Mouse (Mus musculus): Measurements from ENCODE around the gene Irf2bpl. TPM values are rescaled to one million over a fixed set of nuclear protein-coding genes. Genes with fewer than 3 reads are reported as not detected.

Gene Irf2bpl
- total and polyA plus RNA-seq, 3 experiments: 7.0 to 19.6 (median 12.1) TPM

DNA sequence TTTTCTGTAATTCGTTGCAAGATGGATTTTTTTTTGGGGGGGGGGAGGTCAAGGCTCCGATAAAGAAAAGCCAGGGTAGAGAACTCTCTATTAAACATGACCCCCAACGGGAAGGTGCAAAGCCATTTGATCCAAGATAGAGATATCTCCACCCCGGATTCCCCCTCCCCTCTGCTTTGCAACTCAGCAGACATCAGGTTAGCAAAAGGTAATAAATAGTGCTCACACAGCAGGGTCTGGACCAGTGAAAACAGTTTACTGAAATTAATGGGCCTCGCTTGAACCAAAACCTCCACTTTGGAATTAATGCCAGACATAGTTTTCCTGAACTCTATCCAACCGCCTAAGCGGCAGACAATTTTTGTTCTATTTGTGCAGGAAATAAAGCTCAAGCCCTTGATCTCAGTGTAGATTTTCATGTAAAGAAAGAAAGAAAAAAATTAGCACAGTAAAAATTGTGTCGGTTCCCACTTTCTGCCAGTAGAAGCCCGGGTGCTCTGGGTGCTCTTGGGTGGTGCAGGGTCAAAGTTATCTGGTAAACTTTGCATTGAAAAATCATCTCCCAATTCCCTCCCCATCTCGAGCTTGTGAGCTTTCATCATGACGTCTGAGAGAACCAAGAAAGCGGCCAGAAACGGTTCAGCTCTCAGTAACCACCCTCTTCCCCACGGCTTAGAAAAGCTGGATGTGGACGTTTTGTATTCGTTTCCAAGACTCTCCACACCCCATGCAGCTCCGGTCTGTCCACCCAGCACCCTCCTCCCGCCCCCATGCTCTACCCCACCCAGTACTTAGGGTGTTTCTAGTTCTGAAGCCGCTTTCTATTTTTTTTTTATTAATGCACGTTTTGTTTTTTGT is 9.0 kb upstream of the Irf2bpl start:
- Histone ChIP-seq H3K4me3 (replicated peaks in 1 of 3; ENCODE audit: low read depth in 2 of 3, low read length in 2 of 3, poor library complexity in 1 of 3) (peak overlapping the region; percentile 12 to 44 (median 41)), H3K36me3 (replicated peaks in 1 of 2; ENCODE audit: control insufficient read depth in 1 of 2, insufficient read depth in 1 of 2, low read length in 1 of 2) (peaks cover 0 to 4% of the 10 kb centered on the region in 2 experiments), H3K4me1 (ENCODE audit: control insufficient read depth in 1 of 2, insufficient read depth in 2 of 2) (peaks cover 24 to 69% of the 10 kb centered on the region in 2 experiments), H3K79me2 (replicated peaks; ENCODE audit: control insufficient read depth, extremely low read depth, insufficient read depth, poor library complexity, severe bottlenecking) (no peaks in the 10 kb centered on the region), H3K27me3 (replicated peaks) (no peaks in the 10 kb centered on the region), H3K9me3 (replicated peaks; ENCODE audit: low read length) (no peaks in the 10 kb centered on the region), H3K27ac (ENCODE audit: insufficient read depth, low read depth) (peak overlapping the region; percentile 92), H3K9ac (ENCODE audit: insufficient read depth, low read depth) (peak overlapping the region; percentile 87), H3K4me2 (ENCODE audit: insufficient read depth, low read depth, poor library complexity, severe bottlenecking) (peak overlapping the region; percentile 94)
- no peak for TF ChIP-seq MAX (IDR thresholded peaks at IDR 0.05; ENCODE audit: low read length)
- 0 out of 2 replicates have a peak, but pooled peaks have one; percentile 9 for TF ChIP-seq IRF4 (IDR thresholded peaks at IDR 0.05; ENCODE audit: low read depth, low read length)
- no peak for TF ChIP-seq BHLHE40 (IDR thresholded peaks at IDR 0.05; ENCODE audit: low read depth, low read length)
- no peak for TF ChIP-seq GABPA (IDR thresholded peaks at IDR 0.05; ENCODE audit: insufficient replicate concordance, low read depth, low read length)
- no peak for TF ChIP-seq ZKSCAN1 (IDR thresholded peaks at IDR 0.05; ENCODE audit: borderline replicate concordance, low read depth, low read length)
- no peak for TF ChIP-seq TBP (conservative IDR thresholded peaks at IDR 0.05; ENCODE audit: low read depth, low read length)
- no peak for TF ChIP-seq HCFC1 (IDR thresholded peaks at IDR 0.05; ENCODE audit: low read depth, low read length)
- TF ChIP-seq ZMIZ1 (IDR thresholded peaks at IDR 0.05; ENCODE audit: low read depth, low read length): no peak
- no peak for TF ChIP-seq POLR2AphosphoS2 (IDR thresholded peaks at IDR 0.05; ENCODE audit: low read depth, low read length)
- TF ChIP-seq E2F4 (IDR thresholded peaks at IDR 0.05; ENCODE audit: insufficient replicate concordance, low read depth, low read length): no peak
- peak; percentile 41; the same call in 1 of the 2 replicates for TF ChIP-seq CHD1 (IDR thresholded peaks at IDR 0.05; ENCODE audit: low read depth, low read length)
- TF ChIP-seq ETS1 (conservative IDR thresholded peaks at IDR 0.05; ENCODE audit: low read depth, low read length): no peak
- no peak for TF ChIP-seq MAFK (IDR thresholded peaks at IDR 0.05; ENCODE audit: insufficient replicate concordance, low read length)
- no peak for TF ChIP-seq RCOR1 (conservative IDR thresholded peaks at IDR 0.05; ENCODE audit: low read depth, low read length)
- no peak for TF ChIP-seq POLR2A (IDR thresholded peaks at IDR 0.05; ENCODE audit: low read depth, low read length)
- no peak for TF ChIP-seq CHD2 (IDR thresholded peaks at IDR 0.05; ENCODE audit: low read length)
- TF ChIP-seq MAZ (IDR thresholded peaks at IDR 0.05; ENCODE audit: low read depth, low read length): 0 out of 2 replicates have a peak, but pooled peaks have one; percentile 42
- no peak for TF ChIP-seq ELF1 (IDR thresholded peaks at IDR 0.05; ENCODE audit: low read depth, low read length)
- peak; percentile 6; the same call in 1 of the 2 replicates for TF ChIP-seq MYC (IDR thresholded peaks at IDR 0.05; ENCODE audit: low read depth, low read length)
- TF ChIP-seq KAT2A (IDR thresholded peaks at IDR 0.05; ENCODE audit: insufficient replicate concordance, low read length): no peak
- TF ChIP-seq NELFE (IDR thresholded peaks at IDR 0.05; ENCODE audit: low read depth, low read length): no peak
- TF ChIP-seq MXI1 (IDR thresholded peaks at IDR 0.05; ENCODE audit: low read depth, low read length): no peak
- no peak for TF ChIP-seq NRF1 (IDR thresholded peaks at IDR 0.05; ENCODE audit: low read depth, low read length)
- no peak for TF ChIP-seq JUND (conservative IDR thresholded peaks at IDR 0.05; ENCODE audit: low read depth, low read length)
- TF ChIP-seq MEF2A (IDR thresholded peaks at IDR 0.05; ENCODE audit: borderline replicate concordance, low read depth, low read length): no peak
- in situ Hi-C loops (cut with MboI; ENCODE audit: low pct_ligation_motif_present, low pct_unique_long_range_greater_than_20kb, low sequenced_read_pairs): no loop called here
- dilution Hi-C loops (cut with MboI; ENCODE audit: extremely low pct_ligation_motif_present, extremely low pct_unique_long_range_greater_than_20kb, low sequenced_read_pairs): no loop called here
- no peak for DNase-seq (ENCODE audit: extremely low read depth)

Data from CH12.LX (cell line).